Mouse (Mus musculus) thymus, adult 18-20 months (tissue): ENCODE data around the gene Trp53.
A peak's percentile ranks its signal among the peaks of the same experiment; 100 is the strongest.

Experiments
- DNase-seq, 2 experiments: peaks; one replicate each; pipeline ENCODE4 v3.0.0; 2022; ENCODE audit warnings: mixed read lengths in 2 of 2

Gene Trp53

DNA sequence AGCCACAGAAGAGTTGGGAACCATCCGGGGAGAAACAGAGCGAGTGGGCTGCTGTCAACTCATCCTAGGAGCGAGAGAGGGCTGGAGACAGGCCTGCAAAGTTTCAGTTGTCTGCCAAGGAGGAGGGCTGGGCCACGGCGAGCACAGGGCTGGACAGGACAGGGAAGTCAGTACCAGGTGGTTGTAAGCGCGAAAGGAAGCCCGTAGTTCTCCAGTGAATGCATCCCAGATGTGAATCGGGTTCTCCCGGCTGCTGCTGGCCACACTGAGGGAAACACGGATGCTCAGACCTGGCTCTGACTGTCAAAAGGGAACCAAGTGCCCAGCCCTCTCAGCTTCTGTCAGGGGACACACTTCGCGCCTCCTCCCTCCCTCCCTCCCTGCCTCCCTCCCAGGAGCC, 16.8 kb upstream of the Trp53 start:
- no peak for DNase-seq

- no peak for DNase-seq
Observed at GRCm38 (mm10) chr11:69564391-69564790, 15.8 kb upstream of the Trp53 start.

GRCm38 (mm10) chr11:69565131-69565530, 15.0 kb upstream of the Trp53 start:
- DNase-seq = no peak

- DNase-seq = no peak
Observed at GRCm38 (mm10) chr11:69575220-69575619, 4.9 kb upstream of the Trp53 start.

DNA sequence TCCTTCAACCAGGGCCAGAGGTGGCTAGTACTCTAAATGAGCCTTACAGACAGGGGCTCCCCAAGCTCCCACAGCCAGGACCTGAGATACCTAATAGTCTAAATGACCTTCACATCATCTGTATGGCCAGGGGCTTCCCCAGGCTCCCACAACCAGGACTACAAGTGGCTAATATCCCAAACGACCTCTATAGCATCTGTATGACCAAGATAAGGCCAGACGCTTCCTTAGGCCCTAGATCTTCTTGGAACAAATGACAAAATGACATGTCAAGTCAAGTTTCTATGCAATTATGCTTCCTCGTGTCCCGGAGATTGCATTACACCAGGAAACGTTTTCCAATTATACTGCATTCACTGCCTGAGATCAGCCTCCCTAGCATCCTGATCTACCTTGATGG, 3.9 kb upstream of the Trp53 start:
- DNase-seq = no peak

GRCm38 (mm10) chr11:69578301-69578700, 1.9 kb upstream of the Trp53 start:
- DNase-seq = no peak

- DNase-seq = peak; percentile 86 to 92
Observed at GRCm38 (mm10) chr11:69579128-69580017, 786 bp upstream of the Trp53 start.

GRCm38 (mm10) chr11:69580572-69581146, 500 bp downstream of the Trp53 start:
- no peak for DNase-seq

DNA sequence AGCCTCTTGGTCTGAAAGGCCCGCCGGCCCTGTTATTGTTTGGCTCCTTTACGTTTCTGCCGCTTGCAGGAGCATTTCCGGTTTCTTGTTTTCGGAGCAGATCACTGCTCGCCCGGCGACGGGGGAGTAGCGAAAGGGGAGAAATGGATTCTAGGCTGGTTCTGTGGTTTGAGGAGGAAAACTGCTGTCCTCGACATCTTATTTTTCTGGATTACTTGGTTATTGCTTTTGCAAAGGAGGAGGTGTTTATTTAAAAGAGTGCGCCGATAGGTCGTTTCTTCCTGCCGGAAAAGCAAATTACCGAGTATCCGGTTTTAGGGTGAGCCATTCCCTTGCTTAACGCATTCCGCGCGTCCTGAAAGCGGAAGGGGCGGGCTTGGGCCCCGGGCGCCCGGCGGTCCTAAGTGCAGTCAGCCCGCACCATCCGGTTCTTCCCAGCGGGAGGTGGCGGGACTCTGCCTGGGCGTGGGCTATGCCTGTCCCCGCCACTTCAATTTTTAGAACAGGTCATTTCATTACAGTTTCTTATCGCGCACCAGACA, 1.1 kb downstream of the Trp53 start:
- DNase-seq = peak; percentile 81 to 86

DNA sequence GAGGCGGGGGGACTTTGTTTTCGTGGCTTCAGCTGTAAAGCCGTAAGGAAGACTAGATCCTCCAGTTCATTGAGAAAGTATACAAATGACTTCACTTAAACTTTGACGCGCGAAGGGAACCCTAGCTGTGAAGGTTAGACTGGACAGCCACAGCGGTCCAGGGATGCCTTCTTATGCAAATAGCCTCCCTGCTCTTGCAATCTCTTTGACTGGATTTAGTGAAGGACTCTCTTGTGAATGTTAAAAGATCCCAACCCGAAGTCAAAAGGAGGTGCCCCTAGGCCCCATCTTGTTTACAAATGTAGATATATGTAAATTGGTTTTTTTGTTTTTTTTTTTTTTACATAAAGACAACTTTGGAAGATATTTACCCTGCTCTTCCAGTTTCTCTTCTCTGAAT, 1.7 kb downstream of the Trp53 start:
- no peak for DNase-seq

GRCm38 (mm10) chr11:69582230-69582805, 2.2 kb downstream of the Trp53 start:
- DNase-seq = no peak

GRCm38 (mm10) chr11:69584008-69584407, 3.8 kb downstream of the Trp53 start:
- DNase-seq = no peak

- DNase-seq = no peak
Observed at GRCm38 (mm10) chr11:69584937-69585336, 4.8 kb downstream of the Trp53 start.

DNA sequence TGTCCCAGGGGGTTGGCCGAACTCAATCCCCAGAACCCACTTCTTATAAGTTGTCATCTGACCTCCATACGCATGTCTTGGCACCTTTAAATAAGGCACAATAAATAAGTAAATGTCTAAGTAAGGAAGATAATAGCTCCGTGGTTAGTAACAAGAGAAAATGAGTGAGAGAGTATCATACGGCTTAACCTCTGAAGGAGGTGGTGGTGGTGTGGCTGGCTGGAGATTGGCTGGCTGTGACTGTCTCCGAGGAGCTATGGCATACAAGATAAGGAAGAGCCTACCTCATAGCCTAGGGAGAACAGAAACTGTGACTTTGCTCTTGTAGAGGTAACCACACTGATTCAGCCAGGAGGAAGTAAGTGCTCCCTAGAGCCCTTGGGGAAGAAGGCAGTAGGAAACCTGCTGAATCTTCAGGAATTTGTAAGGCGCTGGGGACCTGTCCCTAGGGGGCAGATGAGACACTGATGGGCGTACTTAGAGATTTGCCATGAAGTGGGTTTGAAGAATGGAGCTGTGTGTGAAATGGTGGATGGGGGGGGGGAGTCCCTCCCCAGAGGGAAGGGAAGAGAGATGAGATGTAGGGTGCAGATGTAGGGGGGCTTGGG, 5.7 kb downstream of the Trp53 start:
- no peak for DNase-seq

- no peak for DNase-seq
Observed at GRCm38 (mm10) chr11:69589207-69589834, 9.2 kb downstream of the Trp53 start.

DNA sequence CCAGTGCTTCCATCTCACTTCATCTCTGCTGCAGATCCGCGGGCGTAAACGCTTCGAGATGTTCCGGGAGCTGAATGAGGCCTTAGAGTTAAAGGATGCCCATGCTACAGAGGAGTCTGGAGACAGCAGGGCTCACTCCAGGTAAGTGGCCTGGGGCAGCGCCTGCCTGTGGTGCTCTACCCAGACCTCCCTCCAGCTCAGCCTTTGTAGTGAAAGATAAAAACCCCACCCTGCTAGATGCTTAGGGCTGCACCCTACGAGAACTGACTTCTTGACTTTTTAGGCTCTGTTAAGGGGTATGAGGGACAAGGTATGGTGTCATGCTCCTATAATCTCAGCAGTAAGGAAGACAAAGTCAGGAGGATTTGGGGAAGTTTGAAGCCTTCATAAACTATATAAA, 10.5 kb downstream of the Trp53 start:
- no peak for DNase-seq

GRCm38 (mm10) chr11:69591424-69591823, 11.3 kb downstream of the Trp53 start:
- no peak for DNase-seq

DNA sequence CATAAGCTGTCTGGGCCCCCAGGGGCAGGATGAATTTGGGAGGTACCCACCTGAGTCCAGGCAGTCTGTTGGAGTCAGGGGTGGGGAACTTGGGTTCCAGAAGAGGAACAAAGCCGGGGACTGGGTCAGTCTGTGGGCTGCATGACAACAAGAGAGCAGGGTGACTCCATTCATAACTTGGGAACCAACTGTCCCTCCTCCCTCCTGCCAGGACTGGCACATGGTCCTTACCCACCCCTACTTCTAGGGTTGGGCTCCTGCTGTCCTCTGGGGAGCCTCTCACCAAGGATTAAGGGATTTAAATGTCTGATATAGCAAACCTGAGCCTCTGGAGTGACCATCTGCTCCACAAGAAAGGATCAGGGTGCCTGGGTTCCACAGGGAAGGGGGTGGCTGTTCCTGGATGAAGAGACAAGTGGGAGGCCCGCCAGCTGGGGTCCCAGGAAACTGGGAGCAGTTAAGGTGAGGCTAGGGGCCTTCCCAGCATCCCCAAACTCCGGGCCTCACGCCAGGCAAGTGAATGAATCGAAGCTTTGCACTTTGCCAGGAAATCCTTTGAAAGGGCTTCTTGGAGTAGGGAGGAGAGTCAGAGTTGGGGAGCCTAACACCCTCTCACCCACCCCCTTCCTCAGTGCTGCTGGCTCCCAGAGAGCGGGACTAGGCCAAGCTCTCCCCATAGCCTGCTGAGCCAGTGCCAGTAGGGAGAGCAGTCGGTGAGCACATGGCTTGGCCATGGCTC, 11.9 kb downstream of the Trp53 start:
- no peak for DNase-seq

- DNase-seq = no peak
Observed at GRCm38 (mm10) chr11:69592799-69593198, 12.6 kb downstream of the Trp53 start.

DNA sequence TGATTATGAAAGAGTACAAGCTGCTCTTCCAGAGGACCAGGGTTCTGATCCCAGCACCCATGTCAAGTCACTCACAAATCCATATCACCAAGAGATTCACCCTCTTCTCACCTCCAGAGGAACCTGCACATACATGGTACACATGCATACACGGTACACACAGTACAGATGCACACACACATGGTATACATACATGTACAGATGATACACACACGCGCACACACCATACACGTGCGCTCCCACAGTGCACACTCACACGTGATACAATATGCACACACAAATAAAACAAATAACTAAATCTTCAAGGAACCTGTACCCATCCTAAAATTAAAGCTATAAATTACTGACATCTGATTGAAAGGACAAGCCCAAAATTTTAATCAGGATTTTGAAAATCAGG, 14.7 kb downstream of the Trp53 start:
- DNase-seq = no peak

DNA sequence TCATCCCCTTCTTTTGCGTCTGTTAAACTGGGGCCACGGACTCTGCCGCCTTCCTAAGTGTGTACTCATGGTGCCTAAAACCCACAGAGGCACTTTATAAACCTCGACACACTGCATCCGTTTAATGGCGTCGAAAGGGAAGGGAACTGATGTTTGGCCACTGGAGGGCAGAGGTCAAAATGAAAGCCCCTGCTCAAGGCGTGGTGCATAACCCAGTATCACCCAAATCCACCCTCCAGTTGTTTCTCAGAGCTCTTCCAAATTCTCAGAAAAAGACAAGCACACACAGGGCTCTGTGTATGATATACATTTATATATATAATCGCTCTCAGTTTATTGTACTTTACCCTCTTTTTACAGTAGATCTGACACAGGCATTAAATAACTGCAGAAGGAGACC, 19.3 kb downstream of the Trp53 start:
- no peak for DNase-seq

DNA sequence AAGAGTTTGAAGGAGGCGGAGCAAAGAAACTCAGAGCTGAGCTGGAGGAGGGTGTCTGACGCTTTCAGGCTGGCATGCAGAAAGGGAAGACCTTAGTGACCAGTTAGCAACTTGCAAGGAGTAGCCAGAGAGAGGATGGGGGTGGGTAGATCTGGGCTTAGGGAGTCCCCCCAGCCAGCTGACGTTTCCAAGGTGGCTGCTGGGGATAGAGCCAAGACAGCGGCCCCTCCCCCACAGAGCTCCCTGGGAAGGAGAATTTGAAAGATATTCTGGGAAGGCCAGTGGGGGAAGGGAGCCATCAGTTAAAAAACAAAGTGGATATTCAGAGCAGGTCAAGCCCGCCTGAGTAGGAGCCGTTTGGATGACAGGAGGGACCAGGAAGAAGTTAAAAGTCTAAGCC, 19.9 kb downstream of the Trp53 start:
- no peak for DNase-seq
